Mouse (Mus musculus): Measurements from ENCODE around the gene Ipo8.

GRCm38 (mm10) chr6:148841760-148842159, 10.5 kb upstream of the Ipo8 start:
- TF ChIP-seq CTCF (IDR thresholded peaks at IDR 0.05; ENCODE audit: low read depth): no peak
- no peak for TF ChIP-seq EP300 (optimal IDR thresholded peaks at IDR 0.05)

All from stomach, postnatal 0 days (tissue).